Mouse (Mus musculus): ENCODE results near the gene Gcnt2. TPM values are rescaled to one million over a fixed set of nuclear protein-coding genes. Genes with fewer than 3 reads are reported as not detected.

Gene Gcnt2
- polyA plus RNA-seq, 1 experiment from 2014 or later, result 11.2 TPM

DNA sequence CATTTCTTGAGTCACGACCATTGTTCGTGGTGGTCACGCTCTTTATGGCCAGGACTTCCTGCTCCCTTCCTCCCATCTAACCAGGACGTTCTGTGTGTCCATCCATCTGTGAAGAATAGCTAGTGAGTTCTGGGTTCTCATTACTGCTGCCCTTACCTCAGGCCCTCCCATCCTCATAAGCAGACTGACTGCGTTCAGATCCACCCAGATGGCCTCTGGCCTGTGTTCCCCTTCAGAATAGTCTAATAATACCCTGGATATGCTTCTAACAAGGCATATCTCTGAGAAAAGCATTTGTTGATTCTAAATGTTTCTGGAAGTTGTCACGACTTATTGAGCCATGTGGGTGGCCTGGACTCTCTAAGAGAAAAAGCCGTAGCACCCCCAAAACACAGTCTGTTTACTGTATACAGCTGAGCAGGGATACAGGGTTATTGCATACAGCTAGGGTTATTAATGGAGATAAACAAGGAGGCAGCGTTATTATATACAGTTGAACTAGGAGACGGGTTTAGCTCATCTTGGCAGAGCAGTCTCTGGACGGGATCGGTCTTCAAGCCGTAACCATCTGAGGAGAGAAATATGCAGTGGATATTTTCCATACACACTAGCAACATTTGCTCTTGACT lies 42.4 kb downstream of the Gcnt2 start:
- Histone ChIP-seq H3K9ac (ENCODE audit: low read length) (no peak overlapping the region), H3K4me2 (ENCODE audit: low read length) (no peak overlapping the region), H3K4me1 (replicated peaks; ENCODE audit: control insufficient read depth, insufficient read depth, low read length) (0 out of 2 replicates have a peak, but pooled peaks cover 4% of the 10 kb centered on the region), H3K4me3 (ENCODE audit: low read depth, low read length) (no peak overlapping the region), H3K36me3 (ENCODE audit: control insufficient read depth, insufficient read depth, low read length) (no peaks in the 10 kb centered on the region), H3K27me3 (replicated peaks; ENCODE audit: control insufficient read depth, insufficient read depth, low read length) (no peaks in the 10 kb centered on the region), H3K9me3 (ENCODE audit: control insufficient read depth, low read length) (no peaks in the 10 kb centered on the region), H3K27ac (ENCODE audit: low read depth) (peak overlapping the region; percentile 52)
- 33% methylated on average over 12 of the region's 12 CpGs for WGBS
- ATAC-seq (replicated peaks; ENCODE audit: low FRiP score, low TSS enrichment, low read depth) (0 out of 2 replicates have a peak, but pooled peaks have one; percentile 36), DNase-seq (ENCODE audit: low spot score) (no peak)

DNA sequence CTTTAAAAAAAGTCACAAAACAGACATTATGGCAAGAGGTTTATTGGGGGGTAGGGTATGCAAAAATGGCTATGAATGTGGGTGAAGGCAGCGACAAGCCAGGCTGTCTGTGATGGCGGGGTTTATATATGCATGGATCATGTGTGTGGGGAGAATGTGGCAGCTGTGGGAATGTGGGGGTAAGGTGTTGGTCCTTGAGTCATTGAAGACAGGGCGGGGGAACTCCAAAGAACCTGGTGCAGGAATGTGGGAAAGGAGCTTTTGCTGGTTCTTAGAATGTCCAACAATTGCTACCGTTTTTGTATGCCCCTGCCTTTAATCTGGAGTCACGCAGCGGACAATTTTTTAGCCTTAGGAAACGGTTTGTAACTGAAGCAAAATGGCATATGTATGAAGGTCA lies 44.5 kb downstream of the Gcnt2 start:
- DNase-seq (ENCODE audit: low spot score) (no peak), ATAC-seq (replicated peaks; ENCODE audit: low FRiP score, low TSS enrichment, low read depth) (no peak)
- H3K27me3 ChIP-seq (replicated peaks; ENCODE audit: control insufficient read depth, insufficient read depth, low read length), result no peaks in the 10 kb centered on the region
- no peak overlapping the region for H3K4me2 ChIP-seq (ENCODE audit: low read length)
- H3K27ac ChIP-seq (ENCODE audit: low read depth), result no peak overlapping the region
- no peaks in the 10 kb centered on the region for H3K9me3 ChIP-seq (ENCODE audit: control insufficient read depth, low read length)
- no peaks in the 10 kb centered on the region for H3K36me3 ChIP-seq (ENCODE audit: control insufficient read depth, insufficient read depth, low read length)
- H3K9ac ChIP-seq (ENCODE audit: low read length), result no peak overlapping the region
- no peak overlapping the region for H3K4me3 ChIP-seq (ENCODE audit: low read depth, low read length)
- 0 out of 2 replicates have a peak, but pooled peaks cover 4% of the 10 kb centered on the region for H3K4me1 ChIP-seq (replicated peaks; ENCODE audit: control insufficient read depth, insufficient read depth, low read length)
- WGBS, result 92% methylated on average over 7 of the region's 7 CpGs

DNA sequence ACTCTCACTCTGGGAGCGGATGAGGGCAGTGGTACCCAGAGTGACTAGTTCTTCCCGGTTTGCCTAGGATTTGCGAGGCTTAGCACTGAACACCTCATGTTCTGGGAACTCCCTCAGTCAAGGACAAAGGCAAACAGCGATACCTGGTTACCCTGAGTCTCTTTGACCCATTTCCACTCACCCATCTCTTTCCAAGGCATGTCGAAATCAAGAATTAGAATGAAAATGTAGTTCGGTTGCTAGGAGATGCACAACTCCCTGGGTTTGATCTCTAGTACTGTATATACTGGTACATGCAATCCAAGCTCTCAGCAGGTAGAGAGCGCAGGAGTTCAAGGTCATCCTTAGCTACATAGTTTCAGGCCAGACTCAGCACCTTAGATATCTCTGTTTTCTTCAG lies 47.0 kb downstream of the Gcnt2 start:
- H3K9ac ChIP-seq (ENCODE audit: low read length), result no peak overlapping the region
- no peak for ATAC-seq (replicated peaks; ENCODE audit: low FRiP score, low TSS enrichment, low read depth)
- no peak overlapping the region for H3K4me2 ChIP-seq (ENCODE audit: low read length)
- no peaks in the 10 kb centered on the region for H3K9me3 ChIP-seq (ENCODE audit: control insufficient read depth, low read length)
- H3K36me3 ChIP-seq (ENCODE audit: control insufficient read depth, insufficient read depth, low read length), result no peaks in the 10 kb centered on the region
- H3K27me3 ChIP-seq (replicated peaks; ENCODE audit: control insufficient read depth, insufficient read depth, low read length), result no peaks in the 10 kb centered on the region
- 87% methylated on average over 7 of the region's 7 CpGs for WGBS
- DNase-seq (ENCODE audit: low spot score), result no peak
- H3K4me1 ChIP-seq (replicated peaks; ENCODE audit: control insufficient read depth, insufficient read depth, low read length), result 0 out of 2 replicates have a peak, but pooled peaks cover 3% of the 10 kb centered on the region
- no peak overlapping the region for H3K4me3 ChIP-seq (ENCODE audit: low read depth, low read length)
- 0 out of 2 replicates have a peak overlapping the region, but pooled peaks have one; percentile 2 for H3K27ac ChIP-seq (ENCODE audit: low read depth)

DNA sequence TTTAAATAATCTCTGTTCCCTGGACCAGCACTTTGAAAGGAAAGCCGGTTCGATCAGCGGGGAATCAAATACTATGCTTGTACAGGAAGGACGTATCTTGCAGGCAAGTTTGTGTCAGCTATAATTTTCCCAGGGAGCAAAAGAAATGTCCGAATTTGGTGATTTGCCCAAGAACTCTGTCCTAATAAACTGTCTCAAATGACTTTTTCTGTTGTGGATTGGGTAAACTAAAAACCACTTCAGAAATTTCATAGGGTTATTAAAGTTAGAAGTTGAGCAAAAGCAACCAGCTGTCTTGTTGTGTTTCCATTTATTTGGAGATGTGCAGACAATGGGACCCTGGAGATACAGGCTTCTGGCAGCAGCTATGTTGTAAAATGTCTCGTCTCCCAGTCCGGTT lies 47.7 kb downstream of the Gcnt2 start:
- Histone ChIP-seq H3K9ac (ENCODE audit: low read length) (no peak overlapping the region), H3K9me3 (ENCODE audit: control insufficient read depth, low read length) (no peaks in the 10 kb centered on the region), H3K4me1 (replicated peaks; ENCODE audit: control insufficient read depth, insufficient read depth, low read length) (0 out of 2 replicates have a peak, but pooled peaks cover 2% of the 10 kb centered on the region), H3K4me3 (ENCODE audit: low read depth, low read length) (no peak overlapping the region), H3K36me3 (ENCODE audit: control insufficient read depth, insufficient read depth, low read length) (no peaks in the 10 kb centered on the region), H3K27me3 (replicated peaks; ENCODE audit: control insufficient read depth, insufficient read depth, low read length) (no peaks in the 10 kb centered on the region), H3K4me2 (ENCODE audit: low read length) (no peak overlapping the region), H3K27ac (ENCODE audit: low read depth) (peak overlapping the region; percentile 48)
- DNase-seq (ENCODE audit: low spot score) (no peak), ATAC-seq (replicated peaks; ENCODE audit: low FRiP score, low TSS enrichment, low read depth) (no peak)
- 57% methylated on average over 7 of the region's 7 CpGs for WGBS

DNA sequence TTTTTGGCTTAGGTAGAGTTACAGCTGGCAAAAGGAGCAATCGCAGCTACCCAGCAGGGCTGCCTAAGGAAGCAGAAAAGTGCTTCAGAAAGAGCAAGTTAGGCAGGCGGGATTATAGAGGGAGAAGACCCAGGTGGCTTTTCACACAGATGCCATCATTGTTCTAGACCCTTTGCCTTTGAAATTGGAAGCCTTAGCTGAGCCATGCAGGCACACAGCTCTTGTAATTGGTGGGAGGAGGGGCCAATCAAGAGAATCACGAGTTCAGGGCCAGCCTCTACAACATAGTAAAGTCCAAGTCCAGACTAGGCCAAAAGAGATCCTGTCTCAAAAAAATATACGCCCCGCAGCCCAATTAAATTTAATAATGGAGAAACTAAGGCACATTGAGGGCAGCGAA lies 48.5 kb downstream of the Gcnt2 start:
- 65% methylated on average over 6 of the region's 6 CpGs for WGBS
- H3K4me1 ChIP-seq (replicated peaks; ENCODE audit: control insufficient read depth, insufficient read depth, low read length), result 0 out of 2 replicates have a peak, but pooled peaks cover 2% of the 10 kb centered on the region
- no peak overlapping the region for H3K9ac ChIP-seq (ENCODE audit: low read length)
- peak overlapping the region; percentile 48 for H3K27ac ChIP-seq (ENCODE audit: low read depth)
- H3K9me3 ChIP-seq (ENCODE audit: control insufficient read depth, low read length), result no peaks in the 10 kb centered on the region
- H3K36me3 ChIP-seq (ENCODE audit: control insufficient read depth, insufficient read depth, low read length), result no peaks in the 10 kb centered on the region
- ATAC-seq (replicated peaks; ENCODE audit: low FRiP score, low TSS enrichment, low read depth), result no peak
- H3K27me3 ChIP-seq (replicated peaks; ENCODE audit: control insufficient read depth, insufficient read depth, low read length), result no peaks in the 10 kb centered on the region
- no peak for DNase-seq (ENCODE audit: low spot score)
- H3K4me2 ChIP-seq (ENCODE audit: low read length), result no peak overlapping the region
- H3K4me3 ChIP-seq (ENCODE audit: low read depth, low read length), result no peak overlapping the region

DNA sequence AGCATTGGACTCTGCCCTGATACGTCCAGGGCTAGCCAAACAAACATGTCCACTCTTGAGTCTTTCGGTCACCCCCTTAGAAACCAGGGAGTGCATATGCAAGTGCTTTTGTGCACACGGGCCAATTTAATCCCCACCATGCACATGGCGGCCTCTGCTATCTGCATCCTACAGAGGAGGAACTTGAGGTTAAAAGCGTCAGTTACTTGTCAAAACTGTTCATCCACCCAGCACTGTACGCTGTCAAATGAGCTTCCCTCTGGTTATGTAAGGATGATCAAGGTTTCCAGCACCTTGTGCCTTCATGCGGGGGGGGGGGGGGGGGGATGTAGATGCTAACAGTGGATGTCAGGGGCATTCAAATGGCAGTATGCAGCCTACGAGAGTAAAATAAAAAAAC lies 49.5 kb downstream of the Gcnt2 start:
- no peak overlapping the region for H3K4me2 ChIP-seq (ENCODE audit: low read length)
- H3K9ac ChIP-seq (ENCODE audit: low read length), result no peak overlapping the region
- WGBS, result 87% methylated on average over 7 of the region's 8 CpGs
- DNase-seq (ENCODE audit: low spot score) (no peak), ATAC-seq (replicated peaks; ENCODE audit: low FRiP score, low TSS enrichment, low read depth) (no peak)
- H3K36me3 ChIP-seq (ENCODE audit: control insufficient read depth, insufficient read depth, low read length), result no peaks in the 10 kb centered on the region
- no peak overlapping the region for H3K4me3 ChIP-seq (ENCODE audit: low read depth, low read length)
- H3K4me1 ChIP-seq (replicated peaks; ENCODE audit: control insufficient read depth, insufficient read depth, low read length), result 0 out of 2 replicates have a peak, but pooled peaks cover 2% of the 10 kb centered on the region
- H3K9me3 ChIP-seq (ENCODE audit: control insufficient read depth, low read length), result no peaks in the 10 kb centered on the region
- no peak overlapping the region for H3K27ac ChIP-seq (ENCODE audit: low read depth)
- H3K27me3 ChIP-seq (replicated peaks; ENCODE audit: control insufficient read depth, insufficient read depth, low read length), result no peaks in the 10 kb centered on the region

DNA sequence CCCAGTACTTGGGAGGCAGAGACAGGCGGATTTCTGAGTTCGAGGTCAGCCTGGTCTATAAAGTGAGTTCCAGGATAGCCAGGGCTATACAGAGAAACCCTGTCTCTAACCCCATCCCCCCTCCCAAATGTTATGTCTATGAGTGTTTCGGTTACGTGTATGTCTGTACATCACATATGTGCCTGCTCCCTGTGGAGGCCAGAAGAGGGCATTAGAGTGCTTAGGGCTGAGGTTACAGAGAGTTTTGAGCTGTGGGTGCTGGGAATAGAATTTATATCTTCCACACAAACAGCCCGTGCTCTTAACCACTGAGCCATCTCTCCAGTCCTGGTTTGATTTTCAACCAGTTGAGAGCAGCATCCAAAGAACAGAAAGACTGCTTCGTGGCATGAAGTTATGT lies 50.5 kb downstream of the Gcnt2 start:
- DNase-seq (ENCODE audit: low spot score) (no peak), ATAC-seq (replicated peaks; ENCODE audit: low FRiP score, low TSS enrichment, low read depth) (no peak)
- no peaks in the 10 kb centered on the region for H3K9me3 ChIP-seq (ENCODE audit: control insufficient read depth, low read length)
- H3K27me3 ChIP-seq (replicated peaks; ENCODE audit: control insufficient read depth, insufficient read depth, low read length), result no peaks in the 10 kb centered on the region
- H3K4me1 ChIP-seq (replicated peaks; ENCODE audit: control insufficient read depth, insufficient read depth, low read length), result 0 out of 2 replicates have a peak, but pooled peaks cover 5% of the 10 kb centered on the region
- H3K4me3 ChIP-seq (ENCODE audit: low read depth, low read length), result no peak overlapping the region
- H3K4me2 ChIP-seq (ENCODE audit: low read length), result no peak overlapping the region
- H3K36me3 ChIP-seq (ENCODE audit: control insufficient read depth, insufficient read depth, low read length), result no peaks in the 10 kb centered on the region
- no peak overlapping the region for H3K9ac ChIP-seq (ENCODE audit: low read length)
- H3K27ac ChIP-seq (ENCODE audit: low read depth), result no peak overlapping the region
- 94% methylated on average over 6 of the region's 6 CpGs for WGBS

DNA sequence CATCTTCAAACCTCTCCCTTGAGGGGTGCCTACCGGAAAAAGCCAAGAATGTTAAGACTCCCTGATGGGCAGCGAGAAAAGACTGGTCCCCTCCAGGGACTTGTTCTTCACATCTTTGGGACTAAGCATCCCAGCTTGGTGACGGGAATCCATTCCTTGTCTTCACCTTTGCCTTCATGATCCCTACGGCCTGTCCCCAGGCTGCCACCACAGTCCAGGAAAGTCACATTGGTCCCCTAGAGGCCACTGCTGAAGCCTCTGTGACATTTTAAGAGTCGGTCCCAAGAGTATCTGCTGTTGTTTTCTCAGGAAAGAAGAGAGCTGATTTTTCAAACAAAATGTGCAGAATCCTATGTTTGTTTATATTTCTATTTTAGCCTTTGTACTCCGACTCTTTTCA lies 52.4 kb downstream of the Gcnt2 start:
- peaks cover 12% of the 10 kb centered on the region; the same call in 1 of the 2 replicates for H3K4me1 ChIP-seq (replicated peaks; ENCODE audit: control insufficient read depth, insufficient read depth, low read length)
- H3K4me2 ChIP-seq (ENCODE audit: low read length), result no peak overlapping the region
- H3K9ac ChIP-seq (ENCODE audit: low read length), result no peak overlapping the region
- no peak overlapping the region for H3K27ac ChIP-seq (ENCODE audit: low read depth)
- ATAC-seq (replicated peaks; ENCODE audit: low FRiP score, low TSS enrichment, low read depth) (no peak), DNase-seq (ENCODE audit: low spot score) (no peak)
- 90% methylated on average over 6 of the region's 6 CpGs for WGBS
- no peak overlapping the region for H3K4me3 ChIP-seq (ENCODE audit: low read depth, low read length)
- H3K9me3 ChIP-seq (ENCODE audit: control insufficient read depth, low read length), result no peaks in the 10 kb centered on the region
- no peaks in the 10 kb centered on the region for H3K36me3 ChIP-seq (ENCODE audit: control insufficient read depth, insufficient read depth, low read length)
- no peaks in the 10 kb centered on the region for H3K27me3 ChIP-seq (replicated peaks; ENCODE audit: control insufficient read depth, insufficient read depth, low read length)

DNA sequence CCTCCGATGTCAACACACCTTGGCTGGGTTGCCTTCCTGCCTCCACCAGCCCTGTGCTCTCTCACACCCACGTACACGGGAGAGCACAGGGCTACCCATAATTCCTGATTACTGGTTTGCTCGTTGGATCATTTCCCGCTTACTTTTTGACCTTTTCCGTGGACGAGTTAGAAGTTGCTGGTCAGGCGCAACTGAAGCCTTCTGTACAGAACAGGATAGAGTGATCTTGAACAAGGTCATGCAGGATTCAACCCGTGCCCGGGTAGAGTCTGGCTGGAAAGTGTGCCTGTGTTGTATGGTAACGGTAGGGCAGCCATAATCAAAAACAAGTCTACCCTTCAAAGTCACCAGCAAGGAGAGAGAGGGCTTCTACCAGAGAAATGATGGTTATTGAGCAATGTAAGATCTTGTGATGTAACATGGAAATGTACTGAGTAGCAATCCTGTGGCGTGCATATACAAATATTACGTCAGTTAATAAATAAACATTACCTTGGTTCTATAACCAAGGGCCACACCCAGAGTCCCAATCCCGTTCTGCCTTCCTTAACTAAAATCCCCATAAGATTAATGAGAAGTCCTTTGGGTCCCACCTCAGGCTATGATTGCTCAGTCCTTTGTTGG lies 54.0 kb downstream of the Gcnt2 start:
- 88% methylated on average over 14 of the region's 14 CpGs for WGBS

More for the DNA sequence above, 54.0 kb downstream of the Gcnt2 start:
- Histone ChIP-seq H3K9me3 (ENCODE audit: control insufficient read depth, low read length) (no peaks in the 10 kb centered on the region), H3K9ac (ENCODE audit: low read length) (no peak overlapping the region), H3K4me2 (ENCODE audit: low read length) (no peak overlapping the region), H3K27me3 (replicated peaks; ENCODE audit: control insufficient read depth, insufficient read depth, low read length) (no peaks in the 10 kb centered on the region), H3K4me1 (replicated peaks; ENCODE audit: control insufficient read depth, insufficient read depth, low read length) (peaks cover 20% of the 10 kb centered on the region), H3K4me3 (ENCODE audit: low read depth, low read length) (no peak overlapping the region), H3K27ac (ENCODE audit: low read depth) (no peak overlapping the region), H3K36me3 (ENCODE audit: control insufficient read depth, insufficient read depth, low read length) (no peaks in the 10 kb centered on the region)
- DNase-seq (ENCODE audit: low spot score) (no peak), ATAC-seq (replicated peaks; ENCODE audit: low FRiP score, low TSS enrichment, low read depth) (no peak)
